Mouse (Mus musculus) kidney, adult 2 months (tissue): Measurements from ENCODE around the gene Tfpi.

Experiments used
- CTCF ChIP-seq: fragments of 200-500 bp; conservative IDR thresholded peaks from 2 replicates; pipeline ENCODE4 v1.5.1; 2011; ENCODE audit warnings: low read depth, mild to moderate bottlenecking, control low read depth, low read length, moderate library complexity, mixed read lengths; ENCODE audit not compliant: insufficient read depth, insufficient read length
- POLR2A ChIP-seq: fragments of 200-500 bp; IDR thresholded peaks from one replicate; pipeline ENCODE4 v1.6.1; 2011; ENCODE audit warnings: low read depth, low read length, control low read depth

- TF ChIP-seq CTCF (no peak), POLR2A (no peak)
Measured at GRCm38 (mm10) chr2:84511508-84511907, 34.9 kb upstream of the Tfpi start.
